Mouse (Mus musculus) hindbrain, embryonic 11.5 days (tissue): ENCODE measurements around the gene Hibadh. TPM values are rescaled to one million over a fixed set of nuclear protein-coding genes. Genes with fewer than 3 reads are reported as not detected.

ENCODE experiments used
- ATAC-seq: fragments of 200-750 bp; cut with Nextera tagmentation; 2 replicates; pipeline ENCODE4 v1.8.0; 2017; ENCODE audit warnings: mild to moderate bottlenecking, moderate TSS enrichment, moderate library complexity; ENCODE audit not compliant: low FRiP score
- DNase-seq: peaks from one replicate; pipeline ENCODE4 v3.0.0-alpha.2; 2015; ENCODE audit warnings: low spot score
- H3K27ac ChIP-seq: fragments of 300-500 bp; sonication (generic); 2 replicates; pipeline ENCODE4 v1.5.1; 2014; ENCODE audit warnings: mild to moderate bottlenecking, low read depth, low read length
- H3K27me3 ChIP-seq: fragments of 300-500 bp; sonication (generic); 2 replicates; pipeline ENCODE4 v1.6.1; 2014; ENCODE audit warnings: mild to moderate bottlenecking, low read length, moderate library complexity, mixed read lengths; ENCODE audit not compliant: control insufficient read depth, insufficient read depth
- H3K36me3 ChIP-seq: fragments of 300-500 bp; sonication (generic); 2 replicates; pipeline ENCODE4 v1.6.1; 2014; ENCODE audit warnings: mild to moderate bottlenecking, low read length, moderate library complexity, mixed read lengths; ENCODE audit not compliant: control insufficient read depth, insufficient read depth
- H3K4me1 ChIP-seq: fragments of 300-500 bp; sonication (generic); replicated peaks from 2 replicates; pipeline ENCODE4 v1.6.1; 2014; ENCODE audit warnings: low read length, mixed read lengths; ENCODE audit not compliant: control insufficient read depth, insufficient read depth
- H3K4me2 ChIP-seq: fragments of 300-500 bp; sonication (generic); replicated peaks from 2 replicates; pipeline ENCODE4 v1.6.1; 2014; ENCODE audit warnings: mild to moderate bottlenecking, low read depth, low read length
- H3K4me3 ChIP-seq: fragments of 300-500 bp; sonication (generic); 2 replicates; pipeline ENCODE4 v1.5.1; 2014; ENCODE audit warnings: low read depth, low read length
- H3K9ac ChIP-seq: fragments of 300-500 bp; sonication (generic); 2 replicates; pipeline ENCODE4 v1.6.1; 2014; ENCODE audit warnings: low read depth, low read length
- H3K9me3 ChIP-seq: fragments of 300-500 bp; sonication (generic); 2 replicates; pipeline ENCODE4 v1.6.1; 2016; ENCODE audit warnings: low read length; ENCODE audit not compliant: control insufficient read depth
- WGBS: fragments of 180-500 bp; shearing (Covaris S2); extraction: QIAGEN DNeasy Blood & Tissue Kit; methylation state at CpG from one replicate; pipeline ENCODE4 v1.1.7; 2014; 5-methylcytosine and 5-hydroxymethylcytosine counted together
- polyA plus RNA-seq: library from polyadenylated mRNA; unstranded; fragments of >200 nt; fragmentation: Nextera tagmentation; extraction: Ambion mirVana; gene quantifications from 2 replicates; pipeline ENCODE4 v1.2.1, GENCODE M21; 2014

Hibadh gene
- polyA plus RNA-seq, 1 experiment from 2014 or later: 44.2 TPM

- WGBS: 84% methylated on average over 11 of the region's 11 CpGs
Observed at GRCm38 (mm10) chr6:52535072-52535704, 105.0 kb downstream of the Hibadh start.

GRCm38 (mm10) chr6:52532144-52532492 is 108.1 kb downstream of the Hibadh start:
- H3K9ac ChIP-seq: no peak overlapping the region
- WGBS: 75% methylated on average over 8 of the region's 8 CpGs
- H3K27me3 ChIP-seq: no peaks in the 10 kb centered on the region
- DNase-seq: no peak
- no peaks in the 10 kb centered on the region for H3K36me3 ChIP-seq
- no peak overlapping the region for H3K4me3 ChIP-seq
- no peak overlapping the region for H3K27ac ChIP-seq
- ATAC-seq: no peak
- H3K4me1 ChIP-seq: no peaks in the 10 kb centered on the region
- H3K4me2 ChIP-seq: no peak overlapping the region
- H3K9me3 ChIP-seq: no peaks in the 10 kb centered on the region

More at GRCm38 (mm10) chr6:52535072-52535704, 105.0 kb downstream of the Hibadh start:
- no peaks in the 10 kb centered on the region for H3K9me3 ChIP-seq
- no peaks in the 10 kb centered on the region for H3K36me3 ChIP-seq
- no peak for DNase-seq
- no peaks in the 10 kb centered on the region for H3K4me1 ChIP-seq
- no peak overlapping the region for H3K9ac ChIP-seq
- H3K27me3 ChIP-seq: no peaks in the 10 kb centered on the region
- no peak overlapping the region for H3K4me2 ChIP-seq
- no peak for ATAC-seq
- no peak overlapping the region for H3K4me3 ChIP-seq
- no peak overlapping the region for H3K27ac ChIP-seq

- 86% methylated on average over 19 of the region's 19 CpGs for WGBS
- no peak overlapping the region for H3K4me2 ChIP-seq
- ATAC-seq: no peak
Observed at GRCm38 (mm10) chr6:52531366-52532143, 108.6 kb downstream of the Hibadh start.

GRCm38 (mm10) chr6:52530861-52531260 is 109.3 kb downstream of the Hibadh start:
- Histone ChIP-seq H3K27me3 (no peaks in the 10 kb centered on the region), H3K9me3 (no peaks in the 10 kb centered on the region), H3K36me3 (no peaks in the 10 kb centered on the region), H3K9ac (no peak overlapping the region), H3K4me1 (no peaks in the 10 kb centered on the region), H3K4me2 (no peak overlapping the region), H3K27ac (no peak overlapping the region), H3K4me3 (no peak overlapping the region)
- DNase-seq: no peak
- no peak for ATAC-seq
- 86% methylated on average over 10 of the region's 10 CpGs for WGBS

More at GRCm38 (mm10) chr6:52531366-52532143, 108.6 kb downstream of the Hibadh start:
- no peak overlapping the region for H3K9ac ChIP-seq
- no peak for DNase-seq
- H3K4me1 ChIP-seq: no peaks in the 10 kb centered on the region
- no peaks in the 10 kb centered on the region for H3K9me3 ChIP-seq
- H3K4me3 ChIP-seq: no peak overlapping the region
- no peaks in the 10 kb centered on the region for H3K36me3 ChIP-seq
- no peaks in the 10 kb centered on the region for H3K27me3 ChIP-seq
- no peak overlapping the region for H3K27ac ChIP-seq

GRCm38 (mm10) chr6:52524226-52524625 is 116.0 kb downstream of the Hibadh start:
- 45% methylated on average over 2 of the region's 2 CpGs for WGBS
- no peak for DNase-seq

GRCm38 (mm10) chr6:52518704-52519103 is 121.5 kb downstream of the Hibadh start:
- no peak overlapping the region for H3K27ac ChIP-seq
- H3K27me3 ChIP-seq: no peaks in the 10 kb centered on the region
- H3K4me1 ChIP-seq: no peaks in the 10 kb centered on the region
- no peaks in the 10 kb centered on the region for H3K9me3 ChIP-seq
- no peak for ATAC-seq
- 82% methylated on average over 10 of the region's 10 CpGs for WGBS
- H3K9ac ChIP-seq: no peak overlapping the region
- H3K4me3 ChIP-seq: no peak overlapping the region
- no peak overlapping the region for H3K4me2 ChIP-seq
- H3K36me3 ChIP-seq: no peaks in the 10 kb centered on the region
- DNase-seq: no peak

More at GRCm38 (mm10) chr6:52524226-52524625, 116.0 kb downstream of the Hibadh start:
- Histone ChIP-seq H3K27me3 (no peaks in the 10 kb centered on the region), H3K4me1 (no peaks in the 10 kb centered on the region), H3K9me3 (no peaks in the 10 kb centered on the region), H3K4me3 (no peak overlapping the region), H3K36me3 (no peaks in the 10 kb centered on the region), H3K27ac (no peak overlapping the region), H3K4me2 (no peak overlapping the region), H3K9ac (no peak overlapping the region)
- no peak for ATAC-seq

GRCm38 (mm10) chr6:52517272-52517671 is 122.9 kb downstream of the Hibadh start:
- Histone ChIP-seq H3K4me2 (no peak overlapping the region), H3K36me3 (no peaks in the 10 kb centered on the region), H3K4me3 (no peak overlapping the region), H3K9me3 (no peaks in the 10 kb centered on the region), H3K9ac (no peak overlapping the region), H3K4me1 (no peaks in the 10 kb centered on the region), H3K27me3 (no peaks in the 10 kb centered on the region), H3K27ac (no peak overlapping the region)
- DNase-seq (no peak), ATAC-seq (no peak)
- WGBS: 81% methylated on average over 5 of the region's 5 CpGs

GRCm38 (mm10) chr6:52513876-52514405 is 126.2 kb downstream of the Hibadh start:
- Histone ChIP-seq H3K27me3 (no peaks in the 10 kb centered on the region), H3K4me3 (no peak overlapping the region), H3K4me2 (no peak overlapping the region), H3K27ac (no peak overlapping the region), H3K4me1 (no peaks in the 10 kb centered on the region), H3K36me3 (no peaks in the 10 kb centered on the region), H3K9me3 (no peaks in the 10 kb centered on the region), H3K9ac (no peak overlapping the region)
- WGBS: 10% methylated on average over 4 of the region's 4 CpGs
- no peak for ATAC-seq
- DNase-seq: peak; percentile 10
